Mouse (Mus musculus) embryonic fibroblast, embryonic 13.5 days (primary cell): ENCODE data around the gene Mylip. TPM values are rescaled to one million over a fixed set of nuclear protein-coding genes. Genes with fewer than 3 reads are reported as not detected.
A peak's percentile ranks its signal among the peaks of the same experiment; 100 is the strongest.

Source experiments
- H3K27ac ChIP-seq: 2 replicates; pipeline ENCODE4 v1.5.1; 2012; ENCODE audit warnings: low read length, control low read depth, inconsistent platforms; ENCODE audit not compliant: insufficient read depth
- H3K4me1 ChIP-seq: 2 replicates; pipeline ENCODE4 v1.6.1; 2011; ENCODE audit warnings: low read length; ENCODE audit not compliant: control insufficient read depth, insufficient read depth
- H3K4me3 ChIP-seq: 2 replicates; pipeline ENCODE4 v1.5.1; 2011; ENCODE audit warnings: mild to moderate bottlenecking, control low read depth, low read length; ENCODE audit not compliant: insufficient read depth
- CTCF ChIP-seq: IDR thresholded peaks from 2 replicates; pipeline ENCODE4 v1.5.1; 2011; ENCODE audit warnings: mild to moderate bottlenecking, control low read depth, low read length, moderate library complexity, borderline replicate concordance; ENCODE audit not compliant: insufficient read depth
- POLR2A ChIP-seq: IDR thresholded peaks from 2 replicates; pipeline ENCODE4 v1.6.1; 2011; ENCODE audit warnings: low read depth, mild to moderate bottlenecking, control low read depth, low read length, moderate library complexity
- polyA plus RNA-seq: library from polyadenylated mRNA; stranded (reverse); fragments of >200 nt; gene quantifications from 2 replicates; pipeline ENCODE4 v1.2.4, GENCODE M21; 2011; ENCODE audit warnings: low read depth; ENCODE audit not compliant: missing spikeins, insufficient read length

The Mylip gene
- polyA plus RNA-seq, 1 experiment = 37.5 TPM

DNA sequence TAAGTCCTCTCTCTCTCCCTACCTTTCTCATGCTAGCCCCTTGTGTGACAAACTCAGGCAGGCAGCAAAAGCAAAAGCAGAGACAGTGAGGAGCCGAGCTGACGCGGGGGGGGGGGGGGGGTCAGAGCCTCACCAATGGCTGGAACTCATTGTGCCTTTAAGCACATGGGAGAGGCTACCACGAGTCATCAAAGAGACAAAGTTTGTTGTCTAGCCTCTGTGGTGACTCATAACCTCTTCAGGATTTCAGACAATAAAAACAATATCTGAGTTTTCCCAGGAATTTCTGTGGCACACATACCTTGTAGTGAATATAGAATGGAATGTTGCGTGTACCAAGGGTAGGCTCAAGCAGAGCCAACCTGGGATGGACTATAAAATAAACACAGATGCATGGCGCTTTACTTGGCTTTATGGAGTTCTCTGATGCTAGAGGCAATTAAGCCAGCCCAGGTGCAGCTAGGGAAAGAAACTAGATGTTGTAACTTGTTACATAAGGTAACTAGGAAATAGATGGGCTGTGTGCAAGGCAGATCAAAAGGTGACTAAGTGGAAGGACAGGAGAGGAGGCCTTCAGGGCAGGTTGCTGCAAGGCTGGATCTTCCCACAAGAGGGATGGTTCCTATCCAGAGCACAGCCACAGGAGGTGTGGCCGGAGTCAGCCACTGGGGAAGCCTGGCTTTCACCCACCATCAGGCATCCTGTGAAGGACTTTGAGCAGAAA lies 12.9 kb downstream of the Mylip start:
- H3K4me3 ChIP-seq = no peak overlapping the region
- H3K4me1 ChIP-seq = peaks cover 8% of the 10 kb centered on the region; the same call in 1 of the 2 replicates
- no peak for TF ChIP-seq POLR2A
- no peak for TF ChIP-seq CTCF
- H3K27ac ChIP-seq = peak overlapping the region; percentile 62

- Histone ChIP-seq H3K27ac (no peak overlapping the region), H3K4me1 (0 out of 2 replicates have a peak, but pooled peaks cover 5% of the 10 kb centered on the region), H3K4me3 (no peak overlapping the region)
- TF ChIP-seq CTCF = no peak
Observed at GRCm38 (mm10) chr13:45404269-45404668, 14.7 kb downstream of the Mylip start.

DNA sequence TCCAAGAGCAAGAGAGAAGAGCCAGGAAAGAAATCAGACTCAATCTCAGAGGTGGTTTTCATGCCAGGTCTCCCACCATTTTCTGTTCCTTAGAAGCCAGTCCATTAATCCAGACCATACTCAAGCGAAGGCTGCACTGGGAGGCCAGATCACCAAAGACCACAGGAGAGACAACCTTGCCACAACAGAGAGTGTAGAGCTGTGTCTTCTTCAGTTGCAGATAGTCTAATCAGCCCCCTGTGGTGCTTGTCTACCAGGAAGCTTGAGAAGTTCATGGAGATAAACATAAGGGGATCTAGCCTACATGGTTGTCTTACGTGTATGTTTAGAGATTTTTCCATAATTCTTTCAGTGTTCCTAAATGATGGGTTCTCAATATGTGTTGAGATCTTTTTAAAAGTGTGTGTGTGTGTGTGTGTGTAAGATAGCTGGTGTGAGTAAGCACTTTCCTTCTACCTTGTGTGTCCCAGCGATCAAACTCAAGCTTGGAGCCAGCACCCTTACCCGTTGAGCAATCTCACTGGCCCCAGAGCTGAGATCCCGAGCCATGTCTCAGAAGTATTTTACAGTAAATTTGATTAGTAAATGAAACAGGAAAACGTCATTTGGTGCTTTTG lies 15.8 kb downstream of the Mylip start:
- TF ChIP-seq CTCF = no peak
- TF ChIP-seq POLR2A = no peak
- H3K27ac ChIP-seq = no peak overlapping the region
- 0 out of 2 replicates have a peak, but pooled peaks cover 5% of the 10 kb centered on the region for H3K4me1 ChIP-seq
- H3K4me3 ChIP-seq = no peak overlapping the region

DNA sequence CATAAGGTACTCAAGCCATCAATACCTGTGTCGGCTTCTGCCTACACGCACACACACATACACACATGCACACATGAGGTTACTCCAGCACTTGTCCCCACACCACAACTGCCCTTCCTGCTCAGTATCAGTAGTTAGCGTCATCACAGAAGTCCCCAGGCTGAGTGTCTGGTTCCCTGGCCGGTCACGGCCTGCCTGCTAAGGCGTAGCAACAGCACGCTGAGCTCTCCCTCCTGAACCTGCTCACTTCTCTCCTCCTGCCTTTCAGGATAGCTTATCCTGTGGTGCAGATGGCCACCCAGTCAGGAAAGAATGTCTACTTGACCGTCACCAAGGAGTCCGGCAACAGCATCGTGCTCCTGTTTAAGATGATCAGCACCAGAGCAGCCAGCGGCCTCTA lies 16.7 kb downstream of the Mylip start:
- Histone ChIP-seq H3K4me3 (no peak overlapping the region), H3K27ac (no peak overlapping the region), H3K4me1 (0 out of 2 replicates have a peak, but pooled peaks cover 5% of the 10 kb centered on the region)
- TF ChIP-seq POLR2A (no peak), CTCF (no peak)

DNA sequence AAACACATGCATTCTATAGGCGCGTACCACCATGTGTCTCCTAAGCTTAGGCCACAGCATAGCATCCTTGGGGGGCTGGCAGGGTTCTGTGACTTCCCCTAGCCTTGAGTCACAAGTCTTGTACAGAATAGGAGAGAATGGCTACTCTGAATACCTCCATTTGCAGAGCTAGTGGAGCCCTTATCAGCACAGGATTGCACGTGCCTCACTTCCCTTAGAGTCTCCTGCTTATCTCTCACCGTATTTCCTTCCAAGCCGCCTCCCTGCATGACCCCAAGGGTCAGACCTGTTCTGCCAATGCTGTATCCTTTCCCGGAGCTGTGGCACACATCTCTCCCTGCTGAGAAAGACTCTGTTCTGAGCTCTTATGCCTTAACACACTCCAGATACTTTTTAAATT lies 17.2 kb downstream of the Mylip start:
- Histone ChIP-seq H3K4me3 (no peak overlapping the region), H3K4me1 (0 out of 2 replicates have a peak, but pooled peaks cover 4% of the 10 kb centered on the region), H3K27ac (no peak overlapping the region)
- no peak for TF ChIP-seq CTCF
- no peak for TF ChIP-seq POLR2A

- H3K27ac ChIP-seq = no peak overlapping the region
- H3K4me1 ChIP-seq = no peaks in the 10 kb centered on the region
- no peak overlapping the region for H3K4me3 ChIP-seq
- TF ChIP-seq POLR2A (no peak), CTCF (no peak)
Observed at GRCm38 (mm10) chr13:45410936-45411335, 21.4 kb downstream of the Mylip start.

DNA sequence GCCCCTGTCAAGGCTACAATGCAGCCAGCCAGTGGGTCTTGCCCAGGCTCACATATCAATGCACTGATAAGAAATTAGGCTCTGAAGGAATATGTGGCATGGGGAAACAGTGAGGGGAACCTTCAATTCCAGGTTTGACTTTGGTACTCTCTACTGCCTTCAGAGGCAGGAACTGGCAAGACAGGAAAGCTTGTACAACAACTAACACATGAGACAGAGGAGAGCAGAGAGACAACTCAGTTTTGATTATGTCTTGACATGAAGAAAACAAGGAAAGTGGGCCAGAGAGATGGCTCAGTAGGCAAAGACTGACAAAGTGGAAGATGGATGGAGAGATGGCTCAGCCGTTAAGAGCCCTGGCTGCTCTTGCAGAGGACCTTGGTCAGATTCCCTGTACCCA lies 23.5 kb downstream of the Mylip start:
- no peak overlapping the region for H3K27ac ChIP-seq
- no peak for TF ChIP-seq POLR2A
- no peak for TF ChIP-seq CTCF
- H3K4me3 ChIP-seq = no peak overlapping the region
- H3K4me1 ChIP-seq = peaks cover 3% of the 10 kb centered on the region; the same call in 1 of the 2 replicates

DNA sequence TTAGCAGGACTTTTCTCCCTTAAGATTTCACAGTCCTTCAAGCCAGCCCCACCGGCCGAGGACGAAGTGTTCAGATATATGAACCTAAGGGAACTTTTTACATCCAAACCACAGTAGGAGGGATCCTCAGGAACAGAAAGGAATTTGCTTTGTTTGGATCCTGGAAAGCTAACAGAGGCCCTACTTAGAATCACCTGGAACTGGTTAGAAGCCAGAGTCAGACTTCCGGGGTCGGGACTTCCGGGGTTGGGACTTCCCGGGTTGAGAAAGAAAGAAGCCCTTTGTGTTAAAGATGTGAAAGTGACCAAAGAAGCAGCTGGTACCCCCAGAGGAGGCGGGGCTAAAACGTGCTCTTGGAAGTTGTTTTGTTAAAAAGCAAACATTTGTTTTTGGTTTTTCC lies 24.5 kb downstream of the Mylip start:
- Histone ChIP-seq H3K27ac (no peak overlapping the region), H3K4me3 (no peak overlapping the region), H3K4me1 (peaks cover 7% of the 10 kb centered on the region)
- no peak for TF ChIP-seq POLR2A
- TF ChIP-seq CTCF = no peak

GRCm38 (mm10) chr13:45416621-45417057 lies 27.1 kb downstream of the Mylip start:
- no peak for TF ChIP-seq POLR2A
- no peak for TF ChIP-seq CTCF
- H3K27ac ChIP-seq = no peak overlapping the region
- no peak overlapping the region for H3K4me3 ChIP-seq
- H3K4me1 ChIP-seq = peaks cover 12% of the 10 kb centered on the region

DNA sequence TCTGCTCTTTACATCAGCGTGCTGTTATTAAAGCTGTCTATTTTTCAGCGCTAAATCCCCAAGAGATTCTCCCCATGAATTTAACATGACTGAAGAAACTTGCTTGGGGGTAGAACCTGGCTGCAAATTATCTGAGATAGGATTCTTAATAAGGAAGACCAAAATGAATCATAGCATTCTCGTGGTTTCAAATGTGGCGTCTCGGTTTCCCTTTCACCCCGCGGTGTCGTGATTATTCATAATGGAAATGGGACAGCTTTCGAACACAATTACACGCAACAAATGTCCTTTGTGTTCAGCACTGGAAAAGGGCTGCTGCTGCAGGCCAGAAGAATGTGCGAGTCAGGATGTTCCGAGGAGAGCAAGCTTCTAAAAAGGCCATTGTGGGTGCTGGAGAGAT lies 29.4 kb downstream of the Mylip start:
- Histone ChIP-seq H3K27ac (peak overlapping the region; percentile 72), H3K4me1 (peaks cover 12% of the 10 kb centered on the region)

More for the DNA sequence above, 29.4 kb downstream of the Mylip start:
- H3K4me3 ChIP-seq = no peak overlapping the region
- TF ChIP-seq POLR2A (no peak), CTCF (no peak)
